Mouse (Mus musculus) kidney, embryonic 16.5 days (tissue): Measurements from ENCODE around the gene Igf2r. TPM values are rescaled to one million over a fixed set of nuclear protein-coding genes. Genes with fewer than 3 reads are reported as not detected.

ENCODE experiments used
- ATAC-seq: fragments of 200-750 bp; cut with Nextera tagmentation; 2 replicates; pipeline ENCODE4 v1.8.0; 2017; ENCODE audit warnings: moderate TSS enrichment; ENCODE audit not compliant: low FRiP score, low TSS enrichment
- H3K27ac ChIP-seq: fragments of 300-500 bp; sonication (generic); 2 replicates; pipeline ENCODE4 v1.5.1; 2014; ENCODE audit warnings: low read length
- H3K27me3 ChIP-seq: fragments of 300-500 bp; sonication (generic); 2 replicates; pipeline ENCODE4 v1.6.1; 2014; ENCODE audit warnings: low read length, control low read depth, mixed read lengths; ENCODE audit not compliant: insufficient read depth
- H3K36me3 ChIP-seq: fragments of 300-500 bp; sonication (generic); 2 replicates; pipeline ENCODE4 v1.6.1; 2014; ENCODE audit warnings: low read length, control low read depth, mixed read lengths; ENCODE audit not compliant: insufficient read depth
- H3K4me1 ChIP-seq: fragments of 300-500 bp; sonication (generic); 2 replicates; pipeline ENCODE4 v1.6.1; 2014; ENCODE audit warnings: low read length, control low read depth, mixed read lengths; ENCODE audit not compliant: insufficient read depth
- H3K4me2 ChIP-seq: fragments of 300-500 bp; sonication (generic); replicated peaks from 2 replicates; pipeline ENCODE4 v1.6.1; 2014; ENCODE audit warnings: low read depth, low read length
- H3K4me3 ChIP-seq: fragments of 300-500 bp; sonication (generic); 2 replicates; pipeline ENCODE4 v1.5.1; 2014; ENCODE audit warnings: mild to moderate bottlenecking, low read length
- H3K9ac ChIP-seq: fragments of 300-500 bp; sonication (generic); replicated peaks from 2 replicates; pipeline ENCODE4 v1.6.1; 2014; ENCODE audit warnings: low read length
- H3K9me3 ChIP-seq: fragments of 300-500 bp; sonication (generic); 2 replicates; pipeline ENCODE4 v1.6.1; 2016; ENCODE audit warnings: low read length, control low read depth
- WGBS: fragments of 180-500 bp; shearing (Covaris S2); extraction: QIAGEN DNeasy Blood & Tissue Kit; methylation state at CpG from one replicate; pipeline ENCODE4 v1.1.7; 2014; 5-methylcytosine and 5-hydroxymethylcytosine counted together
- polyA plus RNA-seq: library from polyadenylated mRNA; unstranded; fragments of >200 nt; fragmentation: Nextera tagmentation; extraction: Ambion mirVana; gene quantifications from 2 replicates; pipeline ENCODE4 v1.2.1, GENCODE M21; 2015

Igf2r gene
- polyA plus RNA-seq, 1 experiment from 2014 or later = 32.1 TPM

GRCm38 (mm10) chr17:12724767-12725744, 44.4 kb downstream of the Igf2r start:
- H3K4me1 ChIP-seq = peaks cover 39% of the 10 kb centered on the region
- no peak overlapping the region for H3K4me3 ChIP-seq
- peaks cover 9% of the 10 kb centered on the region for H3K36me3 ChIP-seq
- peak overlapping the region; percentile 92 for H3K27ac ChIP-seq
- H3K9me3 ChIP-seq = no peaks in the 10 kb centered on the region
- no peak overlapping the region for H3K9ac ChIP-seq
- peak; percentile 74 for ATAC-seq
- no peaks in the 10 kb centered on the region for H3K27me3 ChIP-seq
- no peak overlapping the region for H3K4me2 ChIP-seq
- WGBS = 24% methylated on average over 6 of the region's 6 CpGs

GRCm38 (mm10) chr17:12723986-12724766, 45.3 kb downstream of the Igf2r start:
- H3K27ac ChIP-seq = peak overlapping the region; percentile 92
- H3K4me3 ChIP-seq = no peak overlapping the region
- H3K4me1 ChIP-seq = peaks cover 39% of the 10 kb centered on the region
- H3K9me3 ChIP-seq = no peaks in the 10 kb centered on the region
- H3K4me2 ChIP-seq = no peak overlapping the region
- no peak overlapping the region for H3K9ac ChIP-seq
- 0 out of 2 replicates have a peak, but pooled peaks have one; percentile 3 for ATAC-seq
- no peaks in the 10 kb centered on the region for H3K27me3 ChIP-seq
- WGBS = 72% methylated on average over 5 of the region's 5 CpGs
- H3K36me3 ChIP-seq = peaks cover 13% of the 10 kb centered on the region

GRCm38 (mm10) chr17:12722622-12723021, 46.8 kb downstream of the Igf2r start:
- Histone ChIP-seq H3K4me1 (peaks cover 39% of the 10 kb centered on the region), H3K27ac (peak overlapping the region; percentile 51; the same call in 1 of the 2 replicates), H3K27me3 (no peaks in the 10 kb centered on the region), H3K36me3 (peaks cover 22% of the 10 kb centered on the region), H3K4me2 (no peak overlapping the region), H3K4me3 (no peak overlapping the region), H3K9ac (no peak overlapping the region), H3K9me3 (no peaks in the 10 kb centered on the region)
- ATAC-seq = peak; percentile 60
- 25% methylated on average over 8 of the region's 8 CpGs for WGBS

GRCm38 (mm10) chr17:12721118-12721886, 48.2 kb downstream of the Igf2r start:
- no peak overlapping the region for H3K4me3 ChIP-seq
- no peak overlapping the region for H3K4me2 ChIP-seq
- no peaks in the 10 kb centered on the region for H3K9me3 ChIP-seq
- peaks cover 32% of the 10 kb centered on the region for H3K36me3 ChIP-seq
- H3K4me1 ChIP-seq = peaks cover 33% of the 10 kb centered on the region
- ATAC-seq = no peak
- no peaks in the 10 kb centered on the region for H3K27me3 ChIP-seq
- H3K27ac ChIP-seq = peak overlapping the region; percentile 70
- no peak overlapping the region for H3K9ac ChIP-seq
- 57% methylated on average over 5 of the region's 5 CpGs for WGBS

GRCm38 (mm10) chr17:12718251-12718650, 51.2 kb downstream of the Igf2r start:
- H3K27me3 ChIP-seq = no peaks in the 10 kb centered on the region
- WGBS = 55% methylated on average over 7 of the region's 7 CpGs
- H3K9ac ChIP-seq = no peak overlapping the region
- H3K27ac ChIP-seq = peak overlapping the region; percentile 12; the same call in 1 of the 2 replicates
- no peak for ATAC-seq
- no peak overlapping the region for H3K4me3 ChIP-seq
- peaks cover 54% of the 10 kb centered on the region for H3K36me3 ChIP-seq
- H3K9me3 ChIP-seq = no peaks in the 10 kb centered on the region
- H3K4me2 ChIP-seq = no peak overlapping the region
- H3K4me1 ChIP-seq = peaks cover 6% of the 10 kb centered on the region

- Histone ChIP-seq H3K4me3 (no peak overlapping the region), H3K9ac (no peak overlapping the region), H3K36me3 (peaks cover 54% of the 10 kb centered on the region), H3K9me3 (no peaks in the 10 kb centered on the region), H3K4me1 (no peaks in the 10 kb centered on the region; the same call in 1 of the 2 replicates), H3K27ac (no peak overlapping the region), H3K27me3 (no peaks in the 10 kb centered on the region), H3K4me2 (no peak overlapping the region)
- ATAC-seq = no peak
- WGBS = 55% methylated on average over 4 of the region's 4 CpGs
These were observed 52.0 kb downstream of the Igf2r start for GRCm38 (mm10) chr17:12717445-12717844.

GRCm38 (mm10) chr17:12715032-12715431, 54.4 kb downstream of the Igf2r start:
- no peak overlapping the region for H3K4me3 ChIP-seq
- H3K9ac ChIP-seq = no peak overlapping the region
- H3K27me3 ChIP-seq = no peaks in the 10 kb centered on the region
- H3K27ac ChIP-seq = no peak overlapping the region
- 77% methylated on average over 1 of the region's 1 CpGs for WGBS
- no peak overlapping the region for H3K4me2 ChIP-seq
- peaks cover 59% of the 10 kb centered on the region for H3K36me3 ChIP-seq
- no peaks in the 10 kb centered on the region for H3K4me1 ChIP-seq
- ATAC-seq = no peak
- no peaks in the 10 kb centered on the region for H3K9me3 ChIP-seq

- Histone ChIP-seq H3K9ac (no peak overlapping the region), H3K27ac (no peak overlapping the region), H3K4me2 (no peak overlapping the region), H3K4me3 (no peak overlapping the region), H3K4me1 (no peaks in the 10 kb centered on the region), H3K36me3 (peaks cover 55% of the 10 kb centered on the region), H3K9me3 (no peaks in the 10 kb centered on the region), H3K27me3 (no peaks in the 10 kb centered on the region)
- WGBS = 77% methylated on average over 5 of the region's 5 CpGs
- 0 out of 2 replicates have a peak, but pooled peaks have one; percentile 32 for ATAC-seq
These were observed 55.3 kb downstream of the Igf2r start for GRCm38 (mm10) chr17:12714080-12714561.

GRCm38 (mm10) chr17:12712993-12713392, 56.5 kb downstream of the Igf2r start:
- WGBS = 74% methylated on average over 3 of the region's 3 CpGs
- Histone ChIP-seq H3K4me3 (no peak overlapping the region), H3K36me3 (peaks cover 54% of the 10 kb centered on the region), H3K9ac (no peak overlapping the region), H3K4me1 (no peaks in the 10 kb centered on the region), H3K27me3 (no peaks in the 10 kb centered on the region), H3K9me3 (no peaks in the 10 kb centered on the region), H3K27ac (no peak overlapping the region), H3K4me2 (no peak overlapping the region)
- no peak for ATAC-seq
